Mouse (Mus musculus) thymus, adult 2 months (tissue): ENCODE measurements around the gene Mtr. TPM values are rescaled to one million over a fixed set of nuclear protein-coding genes. Genes with fewer than 3 reads are reported as not detected.

Source experiments
- DNase-seq: peaks from one replicate; pipeline ENCODE4 v3.0.0; 2021
- H3K27ac ChIP-seq: fragments of 200-500 bp; 2 replicates; pipeline ENCODE4 v1.5.1; 2012; ENCODE audit warnings: low read length, control low read depth; ENCODE audit not compliant: control insufficient read depth, insufficient read depth
- H3K27me3 ChIP-seq: fragments of 200-500 bp; 2 replicates; pipeline ENCODE4 v1.6.1; 2012; ENCODE audit warnings: mild to moderate bottlenecking, low read length, moderate library complexity, mixed read lengths; ENCODE audit not compliant: control insufficient read depth, insufficient read depth
- H3K36me3 ChIP-seq: fragments of 200-500 bp; 2 replicates; pipeline ENCODE4 v1.6.1; 2012; ENCODE audit warnings: mild to moderate bottlenecking, low read length, moderate library complexity; ENCODE audit not compliant: control insufficient read depth, insufficient read depth
- H3K4me1 ChIP-seq: fragments of 200-500 bp; replicated peaks from 2 replicates; pipeline ENCODE4 v1.6.1; 2012; ENCODE audit warnings: low read length; ENCODE audit not compliant: control insufficient read depth, insufficient read depth
- H3K4me3 ChIP-seq: fragments of 200-500 bp; 2 replicates; pipeline ENCODE4 v1.5.1; 2012; ENCODE audit warnings: mild to moderate bottlenecking, low read length, control low read depth, moderate library complexity; ENCODE audit not compliant: control insufficient read depth, insufficient read depth
- CTCF ChIP-seq: fragments of 200-500 bp; IDR thresholded peaks from 2 replicates; pipeline ENCODE4 v1.5.1; 2012; ENCODE audit warnings: mild to moderate bottlenecking, control low read depth, low read length, moderate library complexity, borderline replicate concordance; ENCODE audit not compliant: control insufficient read depth, poor library complexity, insufficient read depth; ENCODE audit errors: extremely low read depth
- POLR2A ChIP-seq: fragments of 200-500 bp; IDR thresholded peaks from 2 replicates; pipeline ENCODE4 v1.6.1; 2012; ENCODE audit warnings: mild to moderate bottlenecking, low read length, control low read depth, moderate library complexity; ENCODE audit not compliant: control insufficient read depth, poor library complexity, insufficient read depth; ENCODE audit errors: extremely low read depth
- WGBS: fragments of 180-500 bp; shearing (Covaris S2); methylation state at CpG from one replicate; pipeline ENCODE4 v1.1.7; 2018; 5-methylcytosine and 5-hydroxymethylcytosine counted together
- polyA plus RNA-seq: library from polyadenylated mRNA; depleted of rRNA; stranded (reverse); fragments of >200 nt; gene quantifications from 2 replicates; pipeline ENCODE4 v1.2.3, GENCODE M21; 2012

The Mtr gene
- polyA plus RNA-seq, 1 experiment = 13.5 TPM

GRCm38 (mm10) chr13:12211058-12211457 lies 46.9 kb downstream of the Mtr start:
- Histone ChIP-seq H3K4me3 (no peak overlapping the region), H3K36me3 (peaks cover 27% of the 10 kb centered on the region), H3K27ac (no peak overlapping the region), H3K4me1 (no peaks in the 10 kb centered on the region), H3K27me3 (no peaks in the 10 kb centered on the region)
- TF ChIP-seq POLR2A = no peak
- TF ChIP-seq CTCF = no peak
- DNase-seq = no peak
- 97% methylated on average over 2 of the region's 2 CpGs for WGBS

GRCm38 (mm10) chr13:12210023-12210762 lies 47.7 kb downstream of the Mtr start:
- no peaks in the 10 kb centered on the region for H3K4me1 ChIP-seq
- H3K4me3 ChIP-seq = no peak overlapping the region
- DNase-seq = peak; percentile 61
- TF ChIP-seq POLR2A (no peak), CTCF (no peak)
- no peaks in the 10 kb centered on the region for H3K27me3 ChIP-seq
- H3K36me3 ChIP-seq = peaks cover 24% of the 10 kb centered on the region
- WGBS = 93% methylated on average over 10 of the region's 10 CpGs
- H3K27ac ChIP-seq = no peak overlapping the region

- Histone ChIP-seq H3K36me3 (peaks cover 27% of the 10 kb centered on the region), H3K27ac (no peak overlapping the region), H3K4me1 (no peaks in the 10 kb centered on the region), H3K4me3 (no peak overlapping the region), H3K27me3 (no peaks in the 10 kb centered on the region)
- no peak for DNase-seq
- no peak for TF ChIP-seq CTCF
- no peak for TF ChIP-seq POLR2A
- WGBS = 91% methylated on average over 5 of the region's 5 CpGs
Measured at GRCm38 (mm10) chr13:12200372-12200771, 57.5 kb downstream of the Mtr start.

GRCm38 (mm10) chr13:12198486-12198885 lies 59.4 kb downstream of the Mtr start:
- Histone ChIP-seq H3K36me3 (peaks cover 32% of the 10 kb centered on the region), H3K4me3 (no peak overlapping the region), H3K27me3 (no peaks in the 10 kb centered on the region), H3K4me1 (no peaks in the 10 kb centered on the region), H3K27ac (no peak overlapping the region)
- 98% methylated on average over 2 of the region's 2 CpGs for WGBS
- DNase-seq = no peak
- TF ChIP-seq CTCF (no peak), POLR2A (no peak)

- no peak for TF ChIP-seq CTCF
- no peak for TF ChIP-seq POLR2A
- no peak overlapping the region for H3K4me3 ChIP-seq
- no peak for DNase-seq
- peaks cover 32% of the 10 kb centered on the region for H3K36me3 ChIP-seq
- no peak overlapping the region for H3K27ac ChIP-seq
- H3K27me3 ChIP-seq = no peaks in the 10 kb centered on the region
- 95% methylated on average over 4 of the region's 4 CpGs for WGBS
- no peaks in the 10 kb centered on the region for H3K4me1 ChIP-seq
Measured at GRCm38 (mm10) chr13:12196861-12197260, 61.1 kb downstream of the Mtr start.

DNA sequence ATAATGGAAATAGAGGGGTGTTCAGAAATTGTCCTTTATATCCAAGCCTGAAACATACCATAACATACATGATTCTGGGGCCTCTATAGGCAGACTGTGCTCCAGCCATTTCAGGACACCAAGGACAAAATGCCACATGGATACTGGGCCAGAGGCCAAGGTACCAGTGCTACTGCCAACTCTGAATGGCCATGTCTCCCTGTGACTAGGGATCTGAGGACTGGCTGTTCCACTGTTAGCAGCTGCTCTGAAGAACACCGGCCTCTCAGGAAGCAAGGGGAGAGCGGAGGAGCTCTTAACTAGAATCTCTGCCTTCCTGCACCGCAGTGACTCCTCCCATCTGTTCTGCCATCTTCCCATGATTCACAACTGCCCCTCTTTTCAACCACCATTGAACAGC lies 61.9 kb downstream of the Mtr start:
- peaks cover 32% of the 10 kb centered on the region for H3K36me3 ChIP-seq
- H3K27ac ChIP-seq = no peak overlapping the region
- no peak for DNase-seq
- TF ChIP-seq POLR2A (no peak), CTCF (no peak)
- H3K27me3 ChIP-seq = no peaks in the 10 kb centered on the region
- H3K4me1 ChIP-seq = no peaks in the 10 kb centered on the region
- 93% methylated on average over 3 of the region's 3 CpGs for WGBS
- no peak overlapping the region for H3K4me3 ChIP-seq
